Mouse (Mus musculus) neural tube, embryonic 10.5 days (tissue): ENCODE data around the gene Scube3.
A peak's percentile ranks its signal among the peaks of the same experiment; 100 is the strongest.
"Not testable (repeated sequence)": the region's sequence is repeated elsewhere in the genome, so short reads cannot be mapped to it uniquely, and the experiment has no call there.

Experiments
- DNase-seq: peaks from one replicate; pipeline ENCODE4 v3.0.0-alpha.2; 2017; ENCODE audit warnings: low spot score; ENCODE audit errors: extremely low spot score

Scube3 gene

DNA sequence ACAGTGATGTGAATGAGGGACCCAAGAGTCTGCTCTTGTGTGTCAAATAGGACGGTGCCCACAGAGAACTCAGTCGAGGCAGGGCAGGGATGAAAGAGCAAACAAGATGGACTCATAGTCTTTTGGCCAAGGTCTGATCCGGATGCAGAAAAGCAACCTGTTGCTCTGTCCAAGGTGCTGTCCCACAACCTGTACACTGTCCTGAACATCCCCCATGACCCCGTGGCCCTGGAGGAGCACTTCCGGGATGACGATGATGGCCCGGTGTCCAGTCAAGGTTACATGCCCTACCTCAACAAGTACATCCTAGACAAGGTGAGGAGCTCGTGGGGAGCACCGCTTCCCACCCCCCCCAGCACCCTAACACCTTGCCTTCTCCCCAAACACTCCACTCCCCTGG is 74.8 kb downstream of the Scube3 start:
- DNase-seq, result no peak

DNA sequence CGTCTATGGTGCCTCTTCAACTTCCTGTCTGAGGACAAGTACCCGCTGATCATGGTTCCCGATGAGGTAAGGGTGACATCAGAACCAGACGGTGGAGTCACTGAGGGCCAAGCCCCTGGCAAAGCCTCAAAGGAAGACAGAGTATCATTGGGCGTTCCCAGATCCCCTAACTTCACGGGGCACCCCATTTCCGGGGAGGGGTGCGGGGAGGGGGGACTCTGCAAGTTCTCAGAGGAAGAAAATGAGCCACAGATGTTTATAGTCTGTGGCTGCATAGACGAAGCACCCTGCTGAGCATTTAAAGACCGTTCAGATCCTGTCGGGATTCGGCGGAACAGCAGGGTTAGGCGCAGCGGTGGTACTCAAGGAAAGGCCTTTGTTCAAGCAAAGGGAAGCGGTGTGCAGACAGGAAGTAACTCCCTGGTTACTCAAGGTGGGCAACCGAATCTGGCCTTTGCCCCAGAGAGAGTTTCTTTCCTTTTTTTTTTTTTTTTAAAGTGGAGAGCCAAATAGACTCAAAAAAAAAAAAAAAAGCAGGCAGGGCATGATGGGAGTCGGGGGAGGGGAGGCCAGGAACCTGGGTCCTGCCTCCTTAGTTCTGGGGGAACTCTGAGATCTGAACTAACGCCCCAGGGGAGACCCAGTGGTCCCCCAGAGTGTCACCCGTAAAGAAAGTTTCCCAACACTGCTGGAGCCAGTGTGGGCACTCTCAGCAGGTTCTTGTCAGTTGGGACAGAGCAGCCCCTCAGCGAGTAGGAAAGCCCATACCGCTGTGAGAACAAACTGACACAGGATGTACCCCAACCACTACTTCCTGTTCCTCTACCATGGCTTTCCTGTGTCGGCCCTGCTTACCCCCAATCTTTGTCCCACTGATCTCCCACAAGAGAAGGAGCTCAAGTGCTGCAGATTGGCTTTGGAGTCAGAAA is 76.0 kb downstream of the Scube3 start:
- peak; percentile 35 for DNase-seq

DNA sequence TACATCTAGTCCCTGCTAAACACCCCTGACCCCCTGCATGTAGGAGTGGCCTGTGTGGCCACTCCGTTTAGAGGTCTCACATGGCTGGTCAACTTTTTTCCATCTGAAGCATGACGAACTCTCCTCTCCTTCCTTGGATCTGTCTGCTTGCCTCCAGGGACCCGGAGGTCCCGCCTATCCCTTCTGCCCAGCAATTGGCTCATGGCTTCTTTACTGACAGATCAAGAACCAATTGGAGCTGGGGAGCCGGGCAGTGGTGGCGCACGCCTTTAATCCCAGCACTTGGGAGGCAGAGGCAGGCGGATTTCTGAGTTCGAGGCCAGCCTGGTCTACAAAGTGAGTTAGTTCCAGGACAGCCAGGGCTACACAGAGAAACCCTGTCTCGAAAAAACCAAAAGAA is 80.5 kb downstream of the Scube3 start:
- not testable (repeated sequence) for DNase-seq

DNA sequence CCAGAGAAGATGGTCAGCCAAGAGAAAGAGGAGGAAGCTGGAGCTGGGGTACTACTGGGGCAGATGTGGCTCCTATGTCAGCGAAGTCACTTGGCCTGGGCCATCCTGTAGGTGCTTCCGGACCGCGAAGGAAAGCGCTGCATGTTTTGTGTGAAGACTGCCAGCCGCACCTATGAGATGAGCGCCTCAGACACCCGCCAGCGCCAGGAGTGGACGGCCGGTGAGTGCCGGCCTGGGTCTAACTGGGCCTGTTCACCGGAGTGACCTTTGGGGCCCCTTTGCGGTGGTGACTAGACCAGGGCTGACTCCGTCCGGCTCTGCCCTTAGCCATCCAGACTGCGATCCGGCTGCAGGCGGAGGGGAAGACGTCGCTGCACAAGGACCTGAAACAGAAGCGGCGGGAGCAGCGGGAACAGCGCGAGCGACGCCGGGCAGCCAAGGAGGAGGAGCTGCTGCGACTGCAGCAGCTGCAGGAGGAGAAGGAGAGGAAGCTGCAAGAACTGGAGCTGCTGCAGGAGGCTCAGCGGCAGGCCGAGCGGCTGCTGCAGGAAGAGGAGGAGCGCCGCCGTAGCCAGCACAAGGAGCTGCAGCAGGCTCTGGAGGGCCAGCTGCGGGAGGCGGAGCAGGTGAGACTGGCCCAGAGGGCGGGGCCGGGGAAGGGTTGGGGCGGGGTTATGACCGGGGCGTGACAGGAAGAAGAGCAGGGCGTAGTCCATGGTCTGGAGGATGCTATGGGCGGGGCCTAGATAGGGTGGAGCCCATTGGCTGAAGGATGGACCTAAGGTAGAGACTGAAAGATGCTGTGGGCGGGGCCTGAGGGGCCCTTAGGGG is 81.8 kb downstream of the Scube3 start:
- DNase-seq, result peak; percentile 92
